Mouse (Mus musculus): Measurements from ENCODE around the gene Arpp19. TPM values are rescaled to one million over a fixed set of nuclear protein-coding genes. Genes with fewer than 3 reads are reported as not detected.

Arpp19 gene
- total and polyA plus RNA-seq, 2 experiments from 2014 or later, result 111 to 213 TPM

DNA sequence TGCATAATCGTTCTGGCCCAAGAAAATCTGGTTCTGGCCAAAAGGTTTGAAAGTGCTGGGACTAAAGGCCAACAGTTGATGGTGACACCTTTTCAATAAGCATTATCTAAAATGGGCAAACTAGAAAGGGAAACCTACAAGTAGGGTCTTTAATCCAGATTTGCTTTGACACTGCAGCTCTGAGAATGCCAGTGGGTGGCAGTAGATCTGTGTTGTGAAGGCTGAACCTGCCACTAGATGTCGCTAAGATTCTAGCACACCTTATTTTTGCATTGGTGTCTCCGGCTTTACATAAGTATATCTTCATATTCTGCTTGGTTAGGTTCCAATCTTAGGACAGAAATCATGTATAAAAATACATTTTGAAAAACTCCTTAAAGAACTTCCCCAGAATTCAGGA lies 12.6 kb downstream of the Arpp19 start:
- H3K4me3 ChIP-seq (ENCODE audit: low read depth, low read length), result no peak overlapping the region
- H3K9me3 ChIP-seq (ENCODE audit: low read length), result no peaks in the 10 kb centered on the region
- ATAC-seq (peak; percentile 89), DNase-seq (peak; percentile 86)
- H3K36me3 ChIP-seq (ENCODE audit: insufficient read depth), result peaks cover 10% of the 10 kb centered on the region; the same call in 1 of the 2 replicates
- peak; percentile 98 for TF ChIP-seq CTCF (IDR thresholded peaks at IDR 0.05; ENCODE audit: low read depth)
- no peak overlapping the region for H3K27ac ChIP-seq (ENCODE audit: low read depth, low read length)
- no peaks in the 10 kb centered on the region for H3K4me1 ChIP-seq (ENCODE audit: insufficient read depth)
- H3K4me2 ChIP-seq (ENCODE audit: low read depth), result no peak overlapping the region
- H3K9ac ChIP-seq, result no peak overlapping the region
- 27% methylated on average over 3 of the region's 3 CpGs for WGBS
- H3K27me3 ChIP-seq (ENCODE audit: insufficient read depth, low read length), result no peaks in the 10 kb centered on the region

DNA sequence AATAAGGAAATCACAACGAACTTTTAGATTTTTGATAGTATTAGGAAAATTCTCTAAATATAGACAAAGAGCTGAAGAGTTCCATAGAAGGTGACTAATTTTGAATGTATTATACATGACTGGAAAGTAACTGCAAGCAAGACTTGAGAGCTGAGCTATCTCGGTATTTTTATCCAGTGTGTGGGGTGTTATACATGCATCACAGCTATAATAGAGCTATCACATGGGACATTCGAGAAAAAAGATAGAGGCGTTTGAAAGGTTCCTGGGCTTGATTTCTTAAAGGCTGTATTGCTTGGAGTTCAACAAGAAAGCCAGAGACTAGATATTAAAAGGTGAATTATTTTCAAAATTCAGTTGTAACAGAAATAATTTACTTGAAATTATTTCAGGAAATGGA lies 14.4 kb downstream of the Arpp19 start:
- no peak overlapping the region for H3K9ac ChIP-seq
- no peak overlapping the region for H3K27ac ChIP-seq (ENCODE audit: low read depth, low read length)
- no peak for TF ChIP-seq CTCF (IDR thresholded peaks at IDR 0.05; ENCODE audit: low read depth)
- DNase-seq (no peak), ATAC-seq (no peak)
- peaks cover 2% of the 10 kb centered on the region for H3K36me3 ChIP-seq (ENCODE audit: insufficient read depth)
- 78% methylated on average over 4 of the region's 4 CpGs for WGBS
- H3K9me3 ChIP-seq (ENCODE audit: low read length), result no peaks in the 10 kb centered on the region
- no peaks in the 10 kb centered on the region for H3K4me1 ChIP-seq (ENCODE audit: insufficient read depth)
- no peaks in the 10 kb centered on the region for H3K27me3 ChIP-seq (ENCODE audit: insufficient read depth, low read length)
- no peak overlapping the region for H3K4me3 ChIP-seq (ENCODE audit: low read depth, low read length)
- H3K4me2 ChIP-seq (ENCODE audit: low read depth), result no peak overlapping the region

DNA sequence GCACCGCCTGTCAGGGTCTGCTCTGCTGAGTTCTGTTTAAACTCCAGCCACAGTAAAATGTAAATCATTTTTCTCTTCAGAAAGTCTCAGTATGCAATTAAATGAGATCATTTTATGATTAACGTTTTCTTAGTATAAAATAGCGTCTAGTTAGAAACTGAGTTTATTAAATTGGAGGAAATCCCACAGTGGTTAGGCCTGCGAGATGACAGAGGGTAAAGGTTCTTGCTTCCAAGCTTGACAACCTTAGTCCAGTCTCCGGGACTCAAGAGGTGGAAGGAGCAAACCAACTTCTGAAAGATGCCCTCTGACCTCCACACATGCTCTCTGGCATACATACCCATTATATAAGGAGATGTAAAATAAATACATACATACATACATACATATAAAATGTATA lies 17.6 kb downstream of the Arpp19 start:
- ATAC-seq, result no peak
- Histone ChIP-seq H3K4me2 (ENCODE audit: low read depth) (no peak overlapping the region), H3K27me3 (ENCODE audit: insufficient read depth, low read length) (no peaks in the 10 kb centered on the region), H3K36me3 (ENCODE audit: insufficient read depth) (peaks cover 10% of the 10 kb centered on the region), H3K9me3 (ENCODE audit: low read length) (no peaks in the 10 kb centered on the region), H3K4me3 (ENCODE audit: low read depth, low read length) (no peak overlapping the region), H3K27ac (ENCODE audit: low read depth, low read length) (no peak overlapping the region), H3K9ac (no peak overlapping the region), H3K4me1 (ENCODE audit: insufficient read depth) (no peaks in the 10 kb centered on the region)
- 88% methylated on average over 5 of the region's 5 CpGs for WGBS
- TF ChIP-seq CTCF (IDR thresholded peaks at IDR 0.05; ENCODE audit: low read depth), result no peak
- DNase-seq, result no peak

DNA sequence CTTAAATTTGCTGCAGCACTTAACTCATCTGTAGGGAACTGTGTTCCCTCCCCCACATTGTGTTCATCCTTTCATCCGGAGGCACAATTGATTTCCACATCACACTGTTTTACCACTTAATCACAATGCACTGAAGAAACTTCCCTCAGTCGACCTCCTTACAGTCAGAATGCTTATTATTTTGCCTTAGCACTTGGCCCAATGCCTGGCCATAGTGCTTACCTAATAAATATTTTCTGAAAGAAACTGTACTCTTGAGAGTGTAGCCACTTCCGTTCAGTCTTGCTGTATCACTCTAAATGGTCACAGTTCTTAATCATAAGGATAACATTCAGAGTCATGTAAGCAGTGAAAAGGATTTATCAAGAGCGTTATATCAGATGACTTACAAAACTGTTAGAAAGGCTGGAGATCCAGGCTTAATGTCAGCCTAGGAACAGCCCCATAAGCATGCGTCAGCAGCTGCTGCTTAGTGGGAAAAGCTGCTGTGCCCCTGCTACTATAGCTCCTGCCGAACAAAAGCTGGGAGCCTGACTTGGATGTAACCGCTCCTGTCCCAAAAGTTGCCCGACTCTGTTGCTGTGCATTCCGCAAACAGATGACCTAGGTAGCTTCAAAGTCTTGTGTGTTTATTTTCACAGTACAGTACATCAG lies 27.4 kb downstream of the Arpp19 start:
- Histone ChIP-seq H3K9me3 (ENCODE audit: low read length) (no peaks in the 10 kb centered on the region), H3K4me2 (ENCODE audit: low read depth) (no peak overlapping the region), H3K4me3 (ENCODE audit: low read depth, low read length) (no peak overlapping the region), H3K4me1 (ENCODE audit: insufficient read depth) (no peaks in the 10 kb centered on the region), H3K36me3 (ENCODE audit: insufficient read depth) (no peaks in the 10 kb centered on the region), H3K27ac (ENCODE audit: low read depth, low read length) (no peak overlapping the region), H3K9ac (no peak overlapping the region), H3K27me3 (ENCODE audit: insufficient read depth, low read length) (no peaks in the 10 kb centered on the region)
- TF ChIP-seq CTCF (IDR thresholded peaks at IDR 0.05; ENCODE audit: low read depth), result no peak
- WGBS, result 65% methylated on average over 9 of the region's 9 CpGs
- DNase-seq (no peak), ATAC-seq (no peak)

DNA sequence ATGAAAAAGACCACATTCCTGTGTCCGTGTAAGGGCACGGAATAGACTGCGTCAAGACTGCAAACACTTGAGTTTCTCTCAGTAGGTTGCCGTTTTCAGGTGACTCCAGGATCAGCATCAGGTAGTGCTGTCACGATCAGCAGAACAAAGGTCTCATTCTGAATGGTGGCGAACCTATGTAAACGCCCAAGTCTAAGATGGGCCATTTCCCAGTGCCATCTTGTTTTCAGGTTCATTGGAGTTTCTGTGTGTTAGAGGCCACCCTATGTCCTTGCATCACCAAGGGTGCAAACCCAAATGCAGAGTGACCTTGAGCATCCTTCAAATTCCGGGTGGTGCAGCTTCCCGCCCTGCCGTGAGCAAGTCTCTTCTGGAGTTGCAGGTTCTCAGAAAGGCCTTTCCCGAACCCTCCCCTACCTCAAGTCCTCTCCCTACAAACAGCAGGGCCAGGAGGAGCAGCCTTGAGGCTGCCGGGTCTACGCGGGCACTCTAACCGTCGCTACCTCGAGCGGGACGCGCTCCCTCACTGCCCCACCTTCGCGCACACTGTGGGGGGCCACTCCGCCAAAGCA lies 33.1 kb downstream of the Arpp19 start, which contains the start of gene Myo5a:
Gene Myo5a, plus strand, starts transcription at position 559 of the 572 bp plus-strand sequence.
- Histone ChIP-seq H3K4me2 (ENCODE audit: low read depth) (peak within 1 kb of the TSS; percentile 71), H3K36me3 (ENCODE audit: insufficient read depth) (no peaks in the 10 kb centered on the region), H3K4me1 (ENCODE audit: insufficient read depth) (peaks cover 15% of the 10 kb centered on the region; the same call in 1 of the 2 replicates), H3K4me3 (ENCODE audit: low read depth, low read length) (peak within 1 kb of the TSS; percentile 82), H3K9ac (peak within 1 kb of the TSS; percentile 94), H3K27me3 (ENCODE audit: insufficient read depth, low read length) (no peaks in the 10 kb centered on the region), H3K27ac (ENCODE audit: low read depth, low read length) (peak within 1 kb of the TSS; percentile 98), H3K9me3 (ENCODE audit: low read length) (no peaks in the 10 kb centered on the region)
- DNase-seq (no peak), ATAC-seq (peak; percentile 57)
- TF ChIP-seq CTCF (IDR thresholded peaks at IDR 0.05; ENCODE audit: low read depth), result no peak
- 19% methylated on average over 23 of the region's 23 CpGs for WGBS

DNA sequence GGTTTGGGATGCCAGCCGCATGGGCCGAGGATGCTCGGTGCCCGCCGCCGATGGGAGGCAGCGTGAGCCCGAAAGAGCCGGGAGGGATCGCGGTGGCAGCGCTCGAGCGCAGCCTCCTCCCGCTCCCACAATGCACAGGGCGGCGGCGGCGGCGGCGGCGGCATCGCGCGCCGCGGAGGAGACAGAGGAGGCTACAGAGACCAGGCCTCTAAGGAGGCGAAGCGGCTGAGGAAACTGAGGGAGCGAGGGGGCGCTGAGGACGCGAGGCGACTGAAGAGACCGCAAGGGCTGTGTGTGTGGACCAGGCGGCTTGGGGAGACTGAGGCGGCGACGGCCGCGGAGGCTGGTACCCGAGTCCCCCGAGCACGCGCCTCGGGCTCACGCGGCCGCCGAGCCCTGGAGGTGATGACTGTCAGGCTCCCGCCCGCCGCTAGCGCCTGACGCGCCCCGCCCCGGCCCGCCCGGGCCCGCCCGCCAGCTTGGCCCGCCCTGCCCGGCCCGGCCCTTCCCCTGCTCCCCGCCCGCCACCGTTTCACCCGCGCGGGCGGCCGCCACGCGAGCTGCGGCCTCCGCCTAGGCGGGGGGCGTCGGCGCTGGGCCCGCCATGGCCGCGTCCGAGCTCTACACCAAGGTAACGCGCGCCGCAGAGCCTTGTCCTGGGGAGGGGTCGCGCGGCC lies 33.8 kb downstream of the Arpp19 start:
- H3K4me1 ChIP-seq (ENCODE audit: insufficient read depth), result peaks cover 15% of the 10 kb centered on the region; the same call in 1 of the 2 replicates
- no peaks in the 10 kb centered on the region for H3K27me3 ChIP-seq (ENCODE audit: insufficient read depth, low read length)
- WGBS, result under 1% methylated on average over 61 of the region's 92 CpGs
- peak overlapping the region; percentile 71 for H3K4me2 ChIP-seq (ENCODE audit: low read depth)
- H3K4me3 ChIP-seq (ENCODE audit: low read depth, low read length), result peak overlapping the region; percentile 82
- TF ChIP-seq CTCF (IDR thresholded peaks at IDR 0.05; ENCODE audit: low read depth), result peak; percentile 57
- DNase-seq (peak; percentile 91), ATAC-seq (peak; percentile 96)
- peak overlapping the region; percentile 94 for H3K9ac ChIP-seq
- H3K27ac ChIP-seq (ENCODE audit: low read depth, low read length), result peak overlapping the region; percentile 98
- no peaks in the 10 kb centered on the region for H3K36me3 ChIP-seq (ENCODE audit: insufficient read depth)
- no peaks in the 10 kb centered on the region for H3K9me3 ChIP-seq (ENCODE audit: low read length)

DNA sequence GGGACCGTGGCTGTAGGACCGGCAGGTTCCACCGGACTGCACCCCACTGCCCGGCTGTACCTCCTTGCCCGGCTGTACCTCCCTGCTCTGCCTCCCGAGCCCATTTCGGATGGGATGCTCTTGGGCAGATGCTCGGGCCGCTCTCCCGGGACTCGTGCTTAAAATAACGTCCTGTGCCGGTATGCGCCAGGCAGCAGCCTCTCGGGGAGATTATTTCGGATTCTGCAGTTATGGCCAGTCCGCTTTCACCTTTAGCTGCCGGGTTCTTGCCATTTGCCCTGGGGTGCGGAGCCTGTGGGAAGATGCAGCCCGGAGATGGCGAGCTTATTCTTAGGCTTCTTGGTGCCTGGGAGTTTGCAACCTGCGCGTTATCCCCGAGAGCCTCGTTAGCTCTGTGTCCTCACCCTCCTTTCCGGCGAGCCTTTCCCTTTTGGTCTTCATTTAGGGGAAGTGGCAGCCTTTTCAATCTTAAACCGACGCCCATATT lies 34.3 kb downstream of the Arpp19 start:
- Histone ChIP-seq H3K4me1 (ENCODE audit: insufficient read depth) (peaks cover 15% of the 10 kb centered on the region; the same call in 1 of the 2 replicates), H3K4me2 (ENCODE audit: low read depth) (peak overlapping the region; percentile 71), H3K27ac (ENCODE audit: low read depth, low read length) (peak overlapping the region; percentile 98), H3K27me3 (ENCODE audit: insufficient read depth, low read length) (no peaks in the 10 kb centered on the region), H3K4me3 (ENCODE audit: low read depth, low read length) (peak overlapping the region; percentile 82), H3K9ac (peak overlapping the region; percentile 94), H3K36me3 (ENCODE audit: insufficient read depth) (no peaks in the 10 kb centered on the region), H3K9me3 (ENCODE audit: low read length) (no peaks in the 10 kb centered on the region)
- TF ChIP-seq CTCF (IDR thresholded peaks at IDR 0.05; ENCODE audit: low read depth), result no peak
- DNase-seq (peak; percentile 71), ATAC-seq (peak; percentile 44)
- under 1% methylated on average over 29 of the region's 29 CpGs for WGBS

Measured in forebrain, postnatal 0 days (tissue).